Mouse (Mus musculus): ENCODE measurements around the gene Ehd4.

The Ehd4 gene

DNA sequence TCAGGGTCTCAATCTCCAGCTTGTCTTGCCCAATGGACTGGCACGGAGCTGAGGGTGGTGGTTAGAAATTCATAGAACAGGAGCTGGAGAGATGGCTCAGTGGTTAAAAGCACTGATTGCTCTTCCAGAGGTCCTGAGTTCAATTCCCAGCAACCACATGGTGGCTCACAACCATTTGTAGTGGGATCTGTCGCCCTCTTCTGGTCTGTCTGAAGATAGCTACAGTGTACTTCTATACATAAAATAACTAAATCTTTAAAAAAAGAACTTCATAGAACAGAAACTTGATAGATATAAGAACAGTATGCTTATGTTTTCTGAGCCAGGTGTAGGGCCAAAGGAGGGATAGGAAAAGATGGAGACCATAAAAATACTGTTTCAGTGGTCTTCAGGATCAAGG, 72.0 kb downstream of the Ehd4 start:
- CTCF ChIA-PET = interaction anchor here (0.6 to 1.2 kb wide), 3 partner anchors 10 to 1633 kb away, joined by 3 read pairs; no protein-coding TSS in a partner anchor

DNA sequence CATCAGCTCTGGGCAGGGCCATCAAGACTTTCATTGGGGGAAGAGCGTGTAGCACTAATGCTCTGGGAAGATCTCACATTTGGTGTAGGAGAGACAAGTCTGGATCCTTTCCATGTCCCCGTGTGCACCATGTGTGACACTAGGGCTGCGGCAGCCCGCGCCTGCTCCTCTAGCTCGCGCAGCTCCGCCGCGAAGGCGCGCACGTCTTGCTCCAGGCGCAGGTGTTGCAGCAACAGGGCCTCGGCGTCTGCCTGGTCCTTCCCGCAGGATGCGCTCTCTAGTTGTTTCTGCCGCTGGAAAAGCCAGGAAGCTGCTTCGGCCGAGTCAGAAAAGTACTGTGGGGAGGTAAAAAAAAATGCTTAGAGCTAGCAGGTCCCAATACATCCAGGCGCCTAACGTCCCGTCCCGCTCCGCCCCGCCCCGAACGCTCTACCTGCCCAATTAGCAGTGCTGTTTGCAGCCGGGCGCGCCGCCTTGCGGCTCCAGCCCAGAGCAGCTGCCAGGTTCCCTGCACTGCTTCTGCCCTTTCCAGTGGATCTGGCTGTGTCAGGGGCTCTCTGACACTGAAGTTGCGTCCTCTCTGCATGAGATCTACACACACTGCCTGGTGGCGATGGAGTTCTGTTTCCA, 78.2 kb downstream of the Ehd4 start:
- CTCF ChIA-PET = interaction anchor here (0.7 kb wide), 1 partner anchor 333 kb away, joined by 3 read pairs; no protein-coding TSS in a partner anchor

DNA sequence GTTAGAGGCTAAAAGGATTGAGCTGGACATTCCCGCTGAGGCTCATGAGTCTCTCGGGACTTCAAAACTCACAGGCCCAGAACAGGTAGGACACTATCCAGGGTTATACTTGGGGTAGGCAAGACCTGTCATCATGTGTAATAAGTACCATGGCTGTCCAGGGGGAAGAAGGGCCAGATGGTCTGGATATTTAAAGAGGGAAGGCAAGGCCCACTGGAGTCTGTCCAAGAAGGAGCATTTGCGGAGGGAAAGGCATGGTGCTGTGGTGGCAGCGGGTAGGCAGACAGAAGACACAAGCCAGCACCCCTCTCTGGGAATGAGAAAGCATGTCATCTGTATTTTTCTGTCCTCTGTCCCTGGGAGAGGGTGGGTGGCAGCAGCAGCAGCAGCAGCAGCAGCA, 80.3 kb downstream of the Ehd4 start:
- CTCF ChIA-PET = no interaction called here

DNA sequence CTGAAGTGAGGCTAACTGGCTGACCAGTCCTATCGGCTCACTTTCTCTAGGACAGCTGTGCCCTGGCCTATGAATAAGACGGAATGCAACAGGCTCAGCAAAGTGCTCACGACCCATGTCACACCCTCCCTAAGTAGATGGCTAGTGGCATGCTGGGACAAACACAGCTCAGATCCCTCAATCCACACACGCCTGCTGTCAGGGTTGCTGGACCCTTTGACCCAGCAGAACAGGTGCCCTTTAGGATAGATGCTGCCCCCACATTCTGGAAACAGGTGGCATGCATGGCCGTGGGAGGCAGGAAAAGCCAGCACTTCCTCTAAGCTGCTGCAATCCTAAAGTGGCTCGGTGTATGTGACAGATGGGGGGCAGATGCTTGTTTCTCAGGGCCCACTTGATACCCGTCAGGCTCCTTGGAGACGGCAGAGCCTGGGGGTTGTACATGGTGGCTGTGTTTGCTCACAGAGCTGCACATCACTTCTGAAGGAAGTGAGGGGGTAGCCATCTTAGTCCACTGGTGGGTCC, 84.9 kb downstream of the Ehd4 start:
- CTCF ChIA-PET = no interaction called here

DNA sequence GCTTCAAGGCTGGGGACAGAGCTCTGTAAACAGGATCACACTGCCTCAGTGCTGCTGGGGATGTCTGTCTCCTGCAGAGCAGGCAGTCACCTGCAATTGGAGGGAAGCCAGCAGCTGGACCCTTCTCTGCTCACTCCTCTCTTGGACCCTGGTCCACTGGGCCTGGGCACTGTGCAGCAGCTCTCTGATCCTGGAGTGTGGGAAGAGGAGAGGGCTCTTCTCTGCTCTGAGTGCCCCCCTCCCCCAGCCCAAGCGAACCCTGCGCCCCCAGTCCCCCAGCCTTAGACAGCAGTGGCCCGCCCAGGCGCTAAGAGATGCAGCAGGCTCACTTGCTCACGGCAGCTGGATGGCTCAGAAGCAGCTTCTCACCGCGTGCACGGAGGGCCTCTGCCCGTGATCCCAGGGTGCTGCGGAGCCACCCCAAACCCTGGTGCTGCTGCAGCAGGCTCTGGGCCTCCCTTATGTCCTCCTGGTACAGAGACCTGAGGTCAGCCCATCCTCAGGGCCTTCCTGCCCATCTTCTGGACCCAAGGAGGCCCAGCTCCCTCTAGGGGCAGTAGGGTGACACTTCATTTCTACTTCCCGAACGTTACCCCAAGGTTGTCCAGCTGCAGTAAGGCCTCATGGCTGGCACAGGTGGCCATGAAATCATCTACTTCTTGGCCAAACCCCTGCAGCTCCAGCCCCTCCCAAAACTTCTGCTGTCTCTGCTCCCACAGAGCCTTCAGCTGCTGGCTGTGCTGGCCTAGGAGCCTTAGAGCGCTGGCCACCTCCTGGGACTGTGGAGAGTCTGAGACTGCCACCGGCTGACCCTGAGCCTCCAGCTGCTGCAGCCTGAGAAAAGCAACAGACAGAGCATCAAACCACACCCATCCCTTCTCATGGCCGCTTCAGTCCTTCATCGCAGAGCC, 85.6 kb downstream of the Ehd4 start:
- CTCF ChIA-PET = no interaction called here

GRCm38 (mm10) chr2:120066224-120066623, 88.2 kb downstream of the Ehd4 start:
- CTCF ChIA-PET = no interaction called here

DNA sequence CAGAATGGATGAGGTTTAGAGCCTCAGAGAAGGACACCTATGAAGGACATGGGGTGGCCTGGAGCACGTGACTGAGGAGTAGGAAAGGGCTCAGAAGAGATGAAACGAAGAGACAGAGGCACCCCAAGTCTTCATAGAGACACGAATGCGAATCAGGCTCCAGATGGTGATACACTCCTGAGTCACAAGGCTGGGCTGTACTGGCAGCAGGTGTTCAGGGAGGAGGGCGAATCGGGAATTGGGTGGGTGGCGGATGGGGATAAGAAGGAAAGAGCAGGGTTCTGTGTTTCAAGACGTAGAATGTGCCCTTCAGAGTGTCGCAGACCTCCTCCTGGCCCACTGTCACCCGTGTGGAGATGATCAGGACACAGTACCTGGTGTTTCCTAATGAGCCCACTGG, 89.2 kb downstream of the Ehd4 start:
- CTCF ChIA-PET = no interaction called here

GRCm38 (mm10) chr2:120064639-120065038, 89.8 kb downstream of the Ehd4 start:
- CTCF ChIA-PET = no interaction called here

DNA sequence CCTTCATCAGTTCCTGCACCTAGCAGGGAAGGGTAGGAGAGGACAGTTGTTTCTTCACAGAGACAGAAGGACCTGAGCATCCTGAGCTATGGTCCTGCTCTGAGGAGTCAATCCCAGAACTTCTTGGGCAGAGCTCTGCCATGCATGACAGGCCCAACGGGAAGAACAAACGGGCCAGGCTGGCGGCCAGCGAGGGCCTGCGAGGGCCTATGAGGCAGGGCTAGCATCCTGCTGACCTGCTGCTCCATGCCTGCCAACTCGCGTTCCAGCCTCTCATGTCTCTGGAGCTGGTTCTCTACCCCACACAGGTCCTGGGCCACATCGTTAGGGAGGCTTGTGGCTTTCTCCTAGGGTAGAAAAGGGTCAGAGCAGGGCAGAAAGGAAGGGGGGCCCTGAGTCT, 92.2 kb downstream of the Ehd4 start:
- CTCF ChIA-PET = no interaction called here

DNA sequence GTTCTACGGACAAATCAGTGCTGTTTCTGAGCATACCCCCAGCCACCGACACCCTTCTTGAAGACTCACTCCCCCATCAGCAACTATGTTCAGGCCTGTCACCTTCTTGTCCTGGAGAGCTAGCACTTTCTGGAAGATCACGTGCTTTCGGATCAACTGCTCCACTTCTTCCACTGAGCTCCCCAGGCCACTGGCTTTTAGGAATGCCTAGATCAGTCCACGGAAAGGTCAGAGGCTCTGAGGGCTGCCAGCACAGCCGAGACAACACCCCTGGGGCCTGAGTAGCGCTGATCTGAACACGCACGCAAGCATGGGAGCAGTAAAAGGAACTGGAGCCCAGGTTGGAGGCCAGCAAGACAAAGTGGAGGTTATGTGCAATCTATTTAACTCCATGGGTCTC, 93.8 kb downstream of the Ehd4 start:
- CTCF ChIA-PET = no interaction called here

GRCm38 (mm10) chr2:120060190-120060589, 94.2 kb downstream of the Ehd4 start:
- CTCF ChIA-PET = no interaction called here

DNA sequence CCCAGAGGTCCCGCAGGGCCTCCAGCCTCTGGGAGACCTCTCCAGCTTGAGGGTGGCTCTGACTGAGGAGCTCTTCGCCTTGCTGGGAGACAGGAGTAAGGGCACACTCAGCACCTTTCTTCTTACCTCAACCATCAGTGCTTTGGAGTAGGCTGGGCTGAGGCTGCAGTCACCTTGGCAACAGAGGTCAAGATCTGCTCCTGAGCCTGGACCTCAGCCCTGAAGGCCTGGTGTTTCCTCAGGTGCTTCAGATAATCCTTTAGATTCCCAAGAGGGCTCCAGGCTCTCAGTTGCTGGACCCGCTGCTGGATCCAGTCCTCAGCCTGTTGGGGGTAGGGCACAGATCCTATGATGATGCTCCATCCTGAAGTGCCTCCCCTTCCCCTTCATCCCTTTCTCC, 94.9 kb downstream of the Ehd4 start:
- CTCF ChIA-PET = no interaction called here

DNA sequence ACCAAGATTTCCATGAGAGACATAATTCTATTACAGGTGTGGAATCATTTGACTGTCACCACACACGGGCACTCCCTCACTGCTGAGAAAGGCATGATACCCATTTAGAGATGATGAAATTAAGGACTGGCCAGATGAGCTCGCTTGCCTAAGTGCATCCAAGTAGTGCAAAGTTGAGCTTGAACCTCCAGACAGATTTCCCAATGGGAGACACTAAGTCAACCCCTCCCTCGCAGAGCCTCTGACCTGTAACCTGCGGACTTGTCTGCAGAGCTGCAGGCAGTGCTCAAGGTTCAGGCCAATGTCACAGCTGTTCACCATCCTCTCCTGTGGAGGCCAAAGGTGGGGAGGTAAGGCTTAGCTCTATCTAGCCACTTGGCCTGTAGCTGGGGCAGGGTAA, 95.6 kb downstream of the Ehd4 start:
- CTCF ChIA-PET = no interaction called here

GRCm38 (mm10) chr2:120055923-120056322, 98.5 kb downstream of the Ehd4 start:
- CTCF ChIA-PET = no interaction called here

DNA sequence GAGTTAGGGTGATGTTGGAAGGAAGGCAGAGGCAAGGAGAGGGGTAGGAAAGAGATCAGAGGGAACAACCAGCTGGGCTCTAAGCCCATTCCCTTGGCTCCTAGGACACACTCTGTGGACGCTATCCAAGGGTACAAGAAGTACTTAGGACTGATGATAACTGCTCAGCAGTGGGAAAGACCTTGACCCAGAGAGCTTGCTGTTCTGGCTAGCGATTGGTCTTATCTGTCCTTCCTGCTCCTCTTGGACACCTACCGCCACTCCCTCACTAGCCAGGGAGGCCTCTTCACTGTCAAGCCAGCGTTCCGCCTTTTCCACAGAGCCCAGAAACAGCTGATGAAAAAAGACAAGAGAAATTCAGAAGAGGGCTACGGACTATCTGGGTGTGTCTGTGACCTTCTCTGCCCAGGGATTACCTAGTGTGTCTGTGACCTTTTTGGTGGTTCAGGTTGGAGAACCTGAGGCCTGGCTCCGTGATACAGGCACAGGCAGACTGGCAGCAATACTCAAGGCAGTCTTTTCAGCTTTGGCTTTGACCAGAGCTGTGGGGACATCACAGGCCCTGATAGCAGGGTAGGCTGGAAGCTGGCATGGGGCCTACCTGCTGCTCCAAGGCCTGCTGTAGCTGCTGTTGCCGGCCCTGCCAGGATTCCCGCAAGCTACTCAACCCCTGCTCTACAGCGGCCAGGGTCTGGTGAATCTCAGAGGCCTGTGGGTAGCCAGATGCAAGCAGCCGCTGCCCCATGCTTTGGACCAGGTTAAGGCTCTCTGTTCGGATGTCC, 99.4 kb downstream of the Ehd4 start:
- CTCF ChIA-PET = no interaction called here

DNA sequence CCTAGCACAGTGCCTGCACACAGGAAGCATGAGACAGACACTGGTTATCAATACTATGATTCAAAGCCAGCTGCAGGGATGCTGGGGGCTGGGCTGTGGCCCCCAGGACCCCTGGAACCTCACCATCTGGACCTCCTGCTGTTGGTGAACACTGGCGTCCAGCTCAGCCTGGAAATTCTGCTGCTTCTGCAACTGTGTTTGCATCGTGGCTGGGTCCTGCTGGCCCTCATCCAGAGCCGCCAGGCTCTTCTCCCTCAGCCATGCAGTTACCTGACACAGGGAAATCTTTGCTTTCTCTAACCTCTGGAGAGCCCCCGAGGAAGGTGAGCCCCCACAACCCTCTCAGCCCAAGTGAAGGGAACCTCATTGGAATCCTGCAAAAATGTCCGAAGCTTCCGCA, 103.0 kb downstream of the Ehd4 start:
- CTCF ChIA-PET = no interaction called here

- CTCF ChIA-PET = no interaction called here
Measured at GRCm38 (mm10) chr2:120049632-120050274, 104.7 kb downstream of the Ehd4 start.

DNA sequence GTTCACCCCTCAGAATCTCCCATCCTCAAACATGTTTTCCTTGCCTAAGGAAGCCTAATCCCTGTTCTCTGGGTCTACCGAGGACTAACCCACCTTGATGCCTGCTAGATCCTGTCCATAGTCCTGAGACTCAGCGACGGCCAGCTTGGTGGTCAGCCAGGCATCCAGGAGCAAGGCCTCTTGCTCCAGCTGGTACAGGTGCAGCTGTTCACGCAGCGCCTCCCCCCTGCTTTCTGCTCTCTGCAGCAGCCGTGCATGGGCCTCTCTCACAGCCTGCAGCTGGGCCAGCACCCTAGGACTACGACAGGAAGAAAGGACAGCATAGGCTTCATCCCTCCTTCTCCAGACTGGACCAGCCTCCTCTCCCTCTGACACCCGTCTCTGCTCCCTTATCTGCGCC, 106.2 kb downstream of the Ehd4 start:
- CTCF ChIA-PET = no interaction called here

- CTCF ChIA-PET = no interaction called here
Measured at GRCm38 (mm10) chr2:120046486-120047310, 107.7 kb downstream of the Ehd4 start.

DNA sequence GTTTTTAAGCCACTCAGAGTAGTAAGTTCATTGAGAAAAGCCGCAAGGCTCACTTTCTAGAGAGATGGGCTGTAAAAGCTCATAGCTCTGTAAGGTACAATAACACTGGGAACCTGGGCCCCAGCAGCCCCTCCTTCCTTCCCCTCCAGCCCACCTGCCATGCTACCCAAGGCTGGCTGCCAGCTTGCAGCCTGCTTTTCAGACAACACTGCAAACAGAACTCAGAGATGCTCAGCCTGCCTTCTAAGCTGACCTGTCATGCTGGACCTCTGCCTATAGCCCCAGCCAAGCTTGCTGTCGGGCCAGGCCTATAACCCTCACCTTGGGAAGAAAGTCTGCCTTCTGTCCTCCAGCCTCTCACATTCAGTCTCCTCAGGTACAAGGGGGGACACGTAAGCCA, 109.7 kb downstream of the Ehd4 start:
- CTCF ChIA-PET = interaction anchor here (0.6 kb wide), 1 partner anchor 73 kb away, joined by 3 read pairs; no protein-coding TSS in a partner anchor

GRCm38 (mm10) chr2:120044101-120044603, 110.3 kb downstream of the Ehd4 start:
- CTCF ChIA-PET = no interaction called here
